Mouse (Mus musculus): ENCODE data around the gene Ugt1a6b. TPM values are rescaled to one million over a fixed set of nuclear protein-coding genes. Genes with fewer than 3 reads are reported as not detected.

Ugt1a6b gene
- polyA plus RNA-seq, 1 experiment, result not detected

DNA sequence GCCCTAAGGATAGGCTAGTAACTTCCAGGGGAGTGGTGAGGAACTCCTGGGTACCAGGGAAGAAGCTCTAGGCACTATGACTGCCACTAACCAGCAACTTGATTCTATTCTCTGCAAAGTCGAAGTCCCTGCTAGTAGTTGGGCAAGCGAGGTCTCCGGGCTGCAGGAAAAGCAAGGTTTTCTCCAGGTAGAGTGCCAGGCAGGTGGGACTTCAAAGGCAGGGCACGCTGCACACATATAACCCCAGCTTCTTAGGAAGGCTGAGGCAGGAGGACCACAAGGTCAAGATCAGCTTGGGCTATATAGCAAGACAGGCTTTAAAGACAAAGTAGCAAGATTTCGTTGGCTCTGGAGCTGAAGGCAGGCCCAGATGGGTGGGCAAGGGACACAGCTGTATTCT is 160.7 kb downstream of the Ugt1a6b start:
- Histone ChIP-seq H3K4me3 (ENCODE audit: insufficient read depth, low read depth, low read length) (no peak overlapping the region), H3K4me1 (ENCODE audit: control insufficient read depth, insufficient read depth, low read length) (peaks cover 6% of the 10 kb centered on the region; the same call in 1 of the 2 replicates), H3K27ac (ENCODE audit: insufficient read depth, low read depth, low read length) (no peak overlapping the region)
- TF ChIP-seq CTCF (IDR thresholded peaks at IDR 0.05; ENCODE audit: insufficient read depth, low read depth, low read length), result no peak
- no peak for TF ChIP-seq POLR2A (IDR thresholded peaks at IDR 0.05; ENCODE audit: insufficient read depth, low read depth, low read length)
- 95% methylated on average over 5 of the region's 5 CpGs for WGBS

GRCm38 (mm10) chr1:88264237-88264868 is 161.3 kb downstream of the Ugt1a6b start:
- TF ChIP-seq CTCF (IDR thresholded peaks at IDR 0.05; ENCODE audit: insufficient read depth, low read depth, low read length), result no peak
- TF ChIP-seq POLR2A (IDR thresholded peaks at IDR 0.05; ENCODE audit: insufficient read depth, low read depth, low read length), result no peak
- H3K4me3 ChIP-seq (ENCODE audit: insufficient read depth, low read depth, low read length), result no peak overlapping the region
- H3K4me1 ChIP-seq (ENCODE audit: control insufficient read depth, insufficient read depth, low read length), result peaks cover 3% of the 10 kb centered on the region; the same call in 1 of the 2 replicates
- no peak overlapping the region for H3K27ac ChIP-seq (ENCODE audit: insufficient read depth, low read depth, low read length)
- WGBS, result 88% methylated on average over 7 of the region's 7 CpGs

- Histone ChIP-seq H3K4me3 (ENCODE audit: insufficient read depth, low read depth, low read length) (no peak overlapping the region), H3K4me1 (ENCODE audit: control insufficient read depth, insufficient read depth, low read length) (peaks cover 3% of the 10 kb centered on the region; the same call in 1 of the 2 replicates), H3K27ac (ENCODE audit: insufficient read depth, low read depth, low read length) (no peak overlapping the region)
- 76% methylated on average over 4 of the region's 4 CpGs for whole genome bisulfite sequencing
- TF ChIP-seq CTCF (IDR thresholded peaks at IDR 0.05; ENCODE audit: insufficient read depth, low read depth, low read length) (no peak), POLR2A (IDR thresholded peaks at IDR 0.05; ENCODE audit: insufficient read depth, low read depth, low read length) (no peak)
Measured at GRCm38 (mm10) chr1:88264869-88265240, 161.8 kb downstream of the Ugt1a6b start.

DNA sequence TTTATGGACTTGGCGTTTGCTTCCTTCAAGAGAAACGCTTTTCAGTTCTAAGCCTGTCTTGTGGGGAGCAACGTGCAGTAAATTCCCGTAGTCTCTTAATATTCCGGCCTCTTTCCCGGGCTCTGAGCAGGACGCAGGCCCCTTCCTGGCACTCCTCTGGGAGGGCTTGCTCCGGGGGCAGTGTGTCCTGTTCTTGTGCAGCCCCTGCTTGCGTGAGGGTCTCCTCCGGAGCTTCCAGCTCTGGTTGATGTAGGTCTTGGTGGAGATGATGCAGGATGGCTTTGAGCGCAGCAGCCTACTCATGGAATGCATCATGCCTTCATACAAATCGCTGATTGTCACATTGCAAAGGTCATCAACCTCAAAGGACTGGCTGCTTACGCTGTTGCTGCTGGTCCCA is 163.1 kb downstream of the Ugt1a6b start:
- H3K27ac ChIP-seq (ENCODE audit: insufficient read depth, low read depth, low read length), result no peak overlapping the region
- no peak overlapping the region for H3K4me3 ChIP-seq (ENCODE audit: insufficient read depth, low read depth, low read length)
- H3K4me1 ChIP-seq (ENCODE audit: control insufficient read depth, insufficient read depth, low read length), result peaks cover 3% of the 10 kb centered on the region; the same call in 1 of the 2 replicates
- WGBS, result 91% methylated on average over 13 of the region's 13 CpGs
- no peak for TF ChIP-seq CTCF (IDR thresholded peaks at IDR 0.05; ENCODE audit: insufficient read depth, low read depth, low read length)
- no peak for TF ChIP-seq POLR2A (IDR thresholded peaks at IDR 0.05; ENCODE audit: insufficient read depth, low read depth, low read length)

GRCm38 (mm10) chr1:88267489-88267888 is 164.4 kb downstream of the Ugt1a6b start:
- 93% methylated on average over 6 of the region's 6 CpGs for WGBS
- Histone ChIP-seq H3K4me1 (ENCODE audit: control insufficient read depth, insufficient read depth, low read length) (no peaks in the 10 kb centered on the region), H3K4me3 (ENCODE audit: insufficient read depth, low read depth, low read length) (no peak overlapping the region), H3K27ac (ENCODE audit: insufficient read depth, low read depth, low read length) (no peak overlapping the region)
- TF ChIP-seq CTCF (IDR thresholded peaks at IDR 0.05; ENCODE audit: insufficient read depth, low read depth, low read length) (no peak), POLR2A (IDR thresholded peaks at IDR 0.05; ENCODE audit: insufficient read depth, low read depth, low read length) (no peak)

DNA sequence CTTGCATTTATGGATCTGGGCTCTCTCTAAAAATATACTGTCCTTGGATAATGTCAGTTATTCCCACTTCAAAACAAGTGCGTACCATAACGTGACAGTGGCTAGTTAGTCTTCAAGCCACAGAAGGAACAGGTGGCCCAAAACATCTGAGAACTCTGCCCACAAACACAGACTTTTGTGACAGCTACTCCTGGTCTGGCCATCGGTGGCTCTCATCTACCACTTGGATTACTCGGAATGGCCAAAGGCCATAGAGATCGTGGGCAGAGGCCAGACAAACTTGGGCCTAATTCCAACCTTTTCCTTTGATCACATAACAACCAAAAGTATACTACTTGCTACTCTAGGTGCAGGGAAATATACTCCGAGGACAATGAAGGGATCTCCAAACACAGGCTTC is 165.0 kb downstream of the Ugt1a6b start:
- Histone ChIP-seq H3K27ac (ENCODE audit: insufficient read depth, low read depth, low read length) (no peak overlapping the region), H3K4me1 (ENCODE audit: control insufficient read depth, insufficient read depth, low read length) (no peaks in the 10 kb centered on the region), H3K4me3 (ENCODE audit: insufficient read depth, low read depth, low read length) (no peak overlapping the region)
- WGBS, result 86% methylated on average over 6 of the region's 6 CpGs
- TF ChIP-seq POLR2A (IDR thresholded peaks at IDR 0.05; ENCODE audit: insufficient read depth, low read depth, low read length) (no peak), CTCF (IDR thresholded peaks at IDR 0.05; ENCODE audit: insufficient read depth, low read depth, low read length) (no peak)

Other genes starting within 250 kb of the Ugt1a6b start
- gene Dgkd, start 250.0 kb upstream of the Ugt1a6b start, polyA plus RNA-seq (2012; ENCODE audit: insufficient read depth, insufficient read length, low replicate concordance, missing spikeins), result 128 and 379 TPM in 2 replicates
- not detected in 2 replicates for gene Usp40, start 94.7 kb upstream of the Ugt1a6b start, polyA plus RNA-seq (2012; ENCODE audit: insufficient read depth, insufficient read length, low replicate concordance, missing spikeins)
- not detected in 2 replicates for gene Ugt1a10, start 47.9 kb upstream of the Ugt1a6b start, polyA plus RNA-seq (2012; ENCODE audit: insufficient read depth, insufficient read length, low replicate concordance, missing spikeins)
- not detected in 2 replicates for gene Ugt1a9, start 32.5 kb upstream of the Ugt1a6b start, polyA plus RNA-seq (2012; ENCODE audit: insufficient read depth, insufficient read length, low replicate concordance, missing spikeins)
- gene Ugt1a8, start 15.4 kb upstream of the Ugt1a6b start, polyA plus RNA-seq (2012; ENCODE audit: insufficient read depth, insufficient read length, low replicate concordance, missing spikeins), result not detected in 2 replicates
- not detected in 2 replicates for gene Ugt1a7c, start 8.2 kb upstream of the Ugt1a6b start, polyA plus RNA-seq (2012; ENCODE audit: insufficient read depth, insufficient read length, low replicate concordance, missing spikeins)
- not detected in 2 replicates for gene Ugt1a6a, start 31.6 kb downstream of the Ugt1a6b start, polyA plus RNA-seq (2012; ENCODE audit: insufficient read depth, insufficient read length, low replicate concordance, missing spikeins)
- not detected in 2 replicates for gene Ugt1a5, start 62.8 kb downstream of the Ugt1a6b start, polyA plus RNA-seq (2012; ENCODE audit: insufficient read depth, insufficient read length, low replicate concordance, missing spikeins)
- gene Ugt1a2, start 97.3 kb downstream of the Ugt1a6b start, polyA plus RNA-seq (2012; ENCODE audit: insufficient read depth, insufficient read length, low replicate concordance, missing spikeins), result not detected in 2 replicates
- not detected in 2 replicates for gene Dnajb3, start 102.5 kb downstream of the Ugt1a6b start, polyA plus RNA-seq (2012; ENCODE audit: insufficient read depth, insufficient read length, low replicate concordance, missing spikeins)
- gene Ugt1a1, start 108.7 kb downstream of the Ugt1a6b start, polyA plus RNA-seq (2012; ENCODE audit: insufficient read depth, insufficient read length, low replicate concordance, missing spikeins), result not detected in 2 replicates
- gene Mroh2a, start 123.7 kb downstream of the Ugt1a6b start, polyA plus RNA-seq (2012; ENCODE audit: insufficient read depth, insufficient read length, low replicate concordance, missing spikeins), result not detected in 2 replicates
- gene Hjurp, start 174.4 kb downstream of the Ugt1a6b start, polyA plus RNA-seq (2012; ENCODE audit: insufficient read depth, insufficient read length, low replicate concordance, missing spikeins), result 157 TPM in 1 of 2 replicates, not detected in the other
- not detected in 2 replicates for gene Trpm8, start 174.4 kb downstream of the Ugt1a6b start, polyA plus RNA-seq (2012; ENCODE audit: insufficient read depth, insufficient read length, low replicate concordance, missing spikeins)

Data from olfactory bulb, adult 2 months (tissue).